Mouse (Mus musculus) erythroblast, adult 5-6 weeks (primary cell): ENCODE results near the gene Creb5. TPM values are rescaled to one million over a fixed set of nuclear protein-coding genes. Genes with fewer than 3 reads are reported as not detected.

ENCODE experiments used
- ATAC-seq: replicated peaks from 2 replicates; pipeline ENCODE4 v1.8.0; 2016; ENCODE audit warnings: moderate number of reproducible peaks, mild to moderate bottlenecking, moderate TSS enrichment, inconsistent platforms; ENCODE audit not compliant: poor library complexity, low FRiP score, severe bottlenecking
- total RNA-seq, 2 experiments: library from RNA; stranded (forward) in 1 of 2; stranded (reverse) in 1 of 2; fragments of 150-400 nt in 1 of 2; fragments of 200-764, 138-1000 nt in 1 of 2; gene quantifications; 2 replicates each; pipeline versions ENCODE4 v1.2.3 to v1.2.4; 2015 to 2017; ENCODE audit warnings: low replicate concordance in 2 of 2

Creb5 gene
- total RNA-seq, 2 experiments from 2014 or later = not detected

GRCm38 (mm10) chr6:53662858-53663833 is 376.1 kb downstream of the Creb5 start:
- no peak for ATAC-seq

GRCm38 (mm10) chr6:53664759-53665158 is 377.7 kb downstream of the Creb5 start:
- ATAC-seq = no peak

GRCm38 (mm10) chr6:53666503-53666902 is 379.4 kb downstream of the Creb5 start:
- ATAC-seq = no peak

- ATAC-seq = no peak
Observed at GRCm38 (mm10) chr6:53678307-53678706, 391.2 kb downstream of the Creb5 start.

GRCm38 (mm10) chr6:53680046-53680445 is 393.0 kb downstream of the Creb5 start:
- ATAC-seq = no peak

- no peak for ATAC-seq
Observed at GRCm38 (mm10) chr6:53684416-53684815, 397.3 kb downstream of the Creb5 start.

GRCm38 (mm10) chr6:53685323-53685722 is 398.3 kb downstream of the Creb5 start:
- ATAC-seq = no peak

GRCm38 (mm10) chr6:53688762-53689477 is 401.9 kb downstream of the Creb5 start:
- no peak for ATAC-seq

GRCm38 (mm10) chr6:53691006-53691405 is 403.9 kb downstream of the Creb5 start:
- ATAC-seq = no peak

GRCm38 (mm10) chr6:53695216-53695615 is 408.1 kb downstream of the Creb5 start:
- ATAC-seq = no peak

GRCm38 (mm10) chr6:53696471-53696870 is 409.4 kb downstream of the Creb5 start:
- ATAC-seq = no peak

GRCm38 (mm10) chr6:53696921-53697320 is 409.9 kb downstream of the Creb5 start:
- ATAC-seq = no peak

GRCm38 (mm10) chr6:53698128-53698749 is 411.2 kb downstream of the Creb5 start:
- no peak for ATAC-seq

- ATAC-seq = no peak
Observed at GRCm38 (mm10) chr6:53704440-53704839, 417.4 kb downstream of the Creb5 start.

GRCm38 (mm10) chr6:53706604-53707330 is 419.7 kb downstream of the Creb5 start:
- no peak for ATAC-seq

- ATAC-seq = no peak
Observed at GRCm38 (mm10) chr6:53707795-53708194, 420.7 kb downstream of the Creb5 start.

- ATAC-seq = no peak
Observed at GRCm38 (mm10) chr6:53709694-53710442, 422.8 kb downstream of the Creb5 start.

- ATAC-seq = no peak
Observed at GRCm38 (mm10) chr6:53710560-53710959, 423.5 kb downstream of the Creb5 start.

GRCm38 (mm10) chr6:53713152-53713551 is 426.1 kb downstream of the Creb5 start:
- no peak for ATAC-seq
